Mouse (Mus musculus) large intestine, adult 2 months (tissue): Measurements from ENCODE around the gene Gapvd1. TPM values are rescaled to one million over a fixed set of nuclear protein-coding genes. Genes with fewer than 3 reads are reported as not detected.
"Not testable (repeated sequence)": the region's sequence is repeated elsewhere in the genome, so short reads cannot be mapped to it uniquely, and the experiment has no call there.

ENCODE experiments used
- DNase-seq: peaks from one replicate; pipeline ENCODE4 v3.0.0-alpha.2; 2012; ENCODE audit warnings: low read depth, low spot score
- WGBS: fragments of 180-500 bp; shearing (Covaris S2); methylation state at CpG from one replicate; pipeline ENCODE4 v1.1.7; 2018; 5-methylcytosine and 5-hydroxymethylcytosine counted together
- polyA plus RNA-seq: library from polyadenylated mRNA; depleted of rRNA; stranded (reverse); fragments of >200 nt; gene quantifications from 2 replicates; pipeline ENCODE4 v1.2.3, GENCODE M21; 2012; rRNA removed

Gene Gapvd1
- polyA plus RNA-seq = 13.4 and 13.7 TPM in 2 replicates

DNA sequence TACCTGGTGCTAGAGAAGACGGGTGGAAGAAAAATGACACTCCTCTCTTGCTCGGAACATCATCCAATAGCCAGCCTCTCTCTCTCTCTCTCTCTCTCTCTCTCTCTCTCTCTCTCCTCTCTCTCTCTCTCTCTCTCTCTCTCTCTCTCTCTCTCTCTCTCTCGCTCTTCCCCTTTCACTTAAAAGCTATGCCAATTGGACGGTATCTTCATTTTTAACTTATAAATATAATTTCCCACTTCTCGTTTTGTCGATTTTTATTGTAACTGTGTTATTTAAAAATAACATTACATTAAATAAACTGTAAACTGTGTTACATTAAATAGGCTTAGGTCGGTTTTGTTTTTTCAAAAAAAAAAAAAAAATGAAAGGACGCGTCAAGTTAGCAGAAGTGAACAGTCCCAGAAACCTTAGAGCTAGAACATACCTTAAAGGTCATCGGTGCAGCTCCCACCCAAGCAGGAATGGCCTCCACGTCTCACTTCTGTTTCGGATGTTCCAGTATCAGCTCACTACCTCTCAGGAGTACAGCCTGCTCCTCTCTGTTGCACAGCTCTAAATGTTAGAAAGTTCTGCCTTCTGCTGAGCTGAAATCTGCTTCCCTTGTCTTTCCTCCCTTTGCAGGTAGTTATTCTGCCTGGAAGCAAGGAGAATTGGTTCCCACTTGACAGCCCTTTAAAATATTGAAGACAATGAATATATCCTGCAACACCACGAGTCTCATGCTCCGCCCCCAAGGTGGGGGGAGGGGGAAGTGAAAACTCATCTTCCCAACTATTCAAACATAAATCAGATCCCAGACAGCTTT, at the start of gene Gapvd1:
TSS of gene Gapvd1 (minus strand) at position 682 of the 808 bp plus-strand sequence.
- DNase-seq = no peak
- 1% methylated on average over 14 of the region's 14 CpGs for WGBS

- DNase-seq = no peak
- WGBS = 53% methylated on average over 1 of the region's 1 CpGs
These were observed 49.8 kb upstream of the Gapvd1 start for GRCm38 (mm10) chr2:34804815-34805214.

DNA sequence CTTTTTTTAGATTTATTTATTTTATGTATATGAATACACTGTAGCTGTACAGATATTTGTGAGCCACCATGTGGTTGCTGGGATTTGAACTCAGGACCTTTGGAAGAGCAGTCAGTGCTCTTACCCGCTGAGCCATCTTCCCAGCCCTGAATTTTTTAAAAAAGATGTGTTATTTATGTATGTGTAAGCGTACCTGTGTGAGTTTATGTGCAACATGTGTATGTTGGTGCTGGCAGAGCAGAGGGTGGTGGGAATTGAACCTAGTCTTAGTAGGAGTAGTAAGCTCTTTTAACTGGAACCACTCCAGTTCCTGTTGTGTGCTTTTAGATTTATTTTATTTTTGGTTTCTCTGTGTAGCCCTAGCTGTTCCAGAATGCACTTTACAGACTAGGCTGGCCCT, 49.1 kb upstream of the Gapvd1 start:
- no peak for DNase-seq
- WGBS = 94% methylated on average over 2 of the region's 2 CpGs

DNA sequence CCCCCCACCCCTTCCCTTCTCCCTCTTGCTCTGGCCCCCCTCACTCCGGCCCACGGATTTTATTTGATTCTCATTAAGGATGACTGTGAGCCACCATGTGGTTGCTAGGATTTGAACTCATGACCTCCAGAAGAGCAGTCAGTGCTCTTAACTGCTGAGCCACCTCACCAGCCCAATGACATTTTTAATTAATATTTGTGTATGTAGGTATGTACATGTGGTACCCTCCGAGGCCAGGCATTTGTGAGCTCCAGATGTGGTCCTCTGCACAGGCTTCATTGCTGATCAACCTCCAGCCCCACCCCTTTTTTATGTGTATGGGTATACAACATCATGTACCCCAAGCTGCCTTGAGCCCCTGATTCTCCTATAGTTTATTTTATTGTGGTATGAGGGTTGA, 48.7 kb upstream of the Gapvd1 start:
- no peak for DNase-seq
- 46% methylated on average over 3 of the region's 3 CpGs for WGBS

GRCm38 (mm10) chr2:34802565-34803245, 47.7 kb upstream of the Gapvd1 start:
- DNase-seq = not testable (repeated sequence)
- under 1% methylated on average over 28 of the region's 32 CpGs for WGBS

- 7% methylated on average over 39 of the region's 39 CpGs for WGBS
- DNase-seq = peak; percentile 99
These were observed 46.8 kb upstream of the Gapvd1 start for GRCm38 (mm10) chr2:34801516-34802482.

DNA sequence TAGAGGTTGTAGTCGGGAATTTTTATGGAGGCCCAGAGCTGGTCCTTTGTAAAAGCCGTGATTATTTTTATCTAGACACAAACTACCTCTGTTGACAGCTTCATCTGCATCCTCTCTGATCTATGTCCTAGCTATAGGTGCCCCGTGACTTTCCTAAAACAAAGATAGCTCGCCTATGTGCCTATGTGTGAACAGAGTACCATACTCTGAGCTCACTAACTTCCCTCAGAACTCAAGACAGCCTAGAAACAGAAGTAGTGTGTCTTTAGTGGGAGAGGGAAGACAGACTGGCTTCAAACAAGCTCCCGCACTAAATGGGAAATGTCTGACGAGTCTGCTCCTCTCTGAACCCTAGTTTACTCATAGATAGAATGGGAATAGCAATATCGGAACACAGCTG, 45.3 kb upstream of the Gapvd1 start:
- WGBS = 68% methylated on average over 7 of the region's 7 CpGs

DNA sequence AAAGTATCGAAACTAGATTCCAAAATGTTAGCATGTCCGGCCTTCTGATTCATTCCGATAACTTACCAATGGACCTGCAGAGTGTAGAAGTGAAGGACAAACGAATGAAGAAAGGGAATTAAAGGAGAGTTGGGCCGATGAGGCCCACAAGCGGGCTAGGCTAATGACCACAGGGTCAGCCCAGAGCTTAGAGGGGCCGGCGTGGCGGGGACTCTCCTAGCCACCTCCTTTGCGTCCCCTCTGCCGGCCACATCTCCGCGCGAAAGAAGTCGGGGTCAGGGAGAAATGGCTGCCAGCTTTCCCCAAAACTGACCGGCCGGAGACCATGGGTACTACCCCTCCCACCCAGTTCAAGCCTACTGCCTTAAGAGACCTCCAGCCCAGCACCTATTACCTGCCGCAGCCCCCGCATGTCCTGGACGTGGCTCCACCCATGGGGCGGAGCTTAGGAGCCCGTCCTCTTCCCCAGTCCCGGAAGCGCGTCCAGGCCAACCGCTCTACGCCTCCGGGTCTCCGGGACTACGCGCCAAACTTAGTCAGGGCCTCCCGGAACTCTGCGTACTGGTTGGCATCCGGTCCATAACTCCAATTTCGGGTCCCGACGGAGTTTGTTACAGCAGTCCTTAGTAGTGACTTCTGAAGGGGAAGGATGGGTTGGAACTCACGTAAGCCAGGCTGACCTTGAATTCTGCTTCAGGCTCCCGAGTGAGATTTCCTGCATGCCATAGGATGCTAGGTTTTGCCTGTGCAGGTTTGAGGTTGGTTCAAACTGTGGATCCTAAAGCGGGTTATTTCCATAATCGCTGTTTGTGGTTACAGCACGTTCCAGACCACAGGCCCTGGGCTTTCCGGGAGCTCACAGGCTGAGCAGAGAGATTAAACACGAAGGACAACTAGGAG, 44.6 kb upstream of the Gapvd1 start, which contains the start of gene Rabepk:
TSS of gene Rabepk (minus strand) at position 556 of the 900 bp plus-strand sequence.
- under 1% methylated on average over 44 of the region's 44 CpGs for WGBS
- peak; percentile 85 for DNase-seq

More for the DNA sequence above, 45.3 kb upstream of the Gapvd1 start:
- no peak for DNase-seq

DNA sequence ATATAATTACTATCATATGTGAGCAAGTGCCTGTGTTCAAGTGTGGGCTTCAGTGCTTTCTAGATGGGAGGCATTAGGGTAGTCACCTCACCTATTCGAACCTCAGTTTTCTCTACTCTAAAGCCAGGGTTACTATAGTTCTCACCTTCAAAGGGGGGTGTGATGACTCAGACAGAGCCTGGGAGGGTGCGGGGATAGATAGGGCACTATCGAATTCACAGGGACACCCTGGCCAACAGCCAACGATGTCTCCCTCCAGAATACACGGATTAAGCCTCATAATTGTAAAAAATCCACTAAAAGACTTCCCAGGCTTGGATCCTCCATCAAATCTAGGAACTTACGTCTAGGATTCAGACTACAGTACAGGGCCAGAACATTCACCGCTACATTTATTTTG, 40.4 kb upstream of the Gapvd1 start:
- no peak for DNase-seq
- WGBS = 90% methylated on average over 7 of the region's 7 CpGs

- no peak for DNase-seq
- WGBS = 90% methylated on average over 2 of the region's 2 CpGs
These were observed 39.5 kb upstream of the Gapvd1 start for GRCm38 (mm10) chr2:34794511-34794910.

DNA sequence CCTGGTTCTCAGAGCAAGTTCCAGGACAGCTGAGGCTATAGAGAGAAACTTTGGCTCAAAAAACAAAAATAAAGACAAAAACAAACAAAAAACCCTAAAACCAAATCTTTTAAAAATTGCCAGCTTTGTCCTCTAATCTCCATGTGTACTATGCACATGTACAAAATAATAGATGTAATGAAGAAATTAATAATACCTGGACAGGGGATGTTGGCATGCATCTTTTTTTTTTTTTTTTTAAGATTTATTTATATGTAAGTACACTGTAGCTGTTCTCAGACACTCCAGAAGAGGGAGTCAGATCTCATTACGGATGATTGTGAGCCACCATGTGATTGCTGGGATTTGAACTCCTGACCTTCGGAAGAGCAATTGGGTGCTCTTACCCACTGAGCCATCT, 37.5 kb upstream of the Gapvd1 start:
- DNase-seq = not testable (repeated sequence)
- 95% methylated on average over 2 of the region's 2 CpGs for WGBS

DNA sequence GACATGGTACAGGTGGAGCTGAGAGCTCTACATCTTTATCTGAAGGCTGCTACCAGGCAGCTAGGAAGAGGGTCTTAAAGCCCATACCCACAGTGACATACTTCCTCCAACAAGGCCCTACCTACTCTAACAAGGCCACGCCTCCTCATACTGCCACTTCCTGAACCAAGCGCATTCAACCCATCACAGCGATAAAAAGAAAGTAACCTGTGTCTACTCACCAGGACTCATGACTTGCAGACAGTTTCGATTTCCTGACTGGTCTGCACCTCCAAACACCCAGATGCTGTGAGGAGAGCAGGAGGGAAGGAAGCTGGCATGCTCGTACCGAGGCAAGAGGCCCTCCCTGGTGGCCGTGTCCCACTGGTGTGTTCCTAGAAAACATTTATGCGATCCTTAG, 35.2 kb upstream of the Gapvd1 start:
- DNase-seq = no peak
- 87% methylated on average over 8 of the region's 8 CpGs for WGBS

DNA sequence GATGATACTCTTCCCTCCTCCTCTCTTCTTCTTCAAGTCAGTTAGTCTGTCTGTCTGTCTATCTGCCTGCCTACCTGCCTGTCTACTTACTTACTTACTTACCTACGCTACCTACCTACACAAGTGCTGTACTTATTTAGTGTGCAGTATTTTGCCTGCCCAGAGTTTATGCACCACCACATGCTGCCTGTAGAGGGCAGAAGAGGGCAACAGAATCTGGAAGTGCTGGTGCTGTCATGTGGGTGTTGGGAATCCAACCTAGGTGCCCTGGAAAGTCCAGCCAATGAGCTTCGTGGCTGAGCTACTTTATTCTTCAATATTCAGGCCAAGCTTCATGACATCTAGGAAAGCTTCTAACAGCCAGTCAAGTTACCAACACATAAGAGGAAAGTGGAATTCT, 29.1 kb upstream of the Gapvd1 start:
- 76% methylated on average over 2 of the region's 2 CpGs for WGBS
- DNase-seq = no peak

DNA sequence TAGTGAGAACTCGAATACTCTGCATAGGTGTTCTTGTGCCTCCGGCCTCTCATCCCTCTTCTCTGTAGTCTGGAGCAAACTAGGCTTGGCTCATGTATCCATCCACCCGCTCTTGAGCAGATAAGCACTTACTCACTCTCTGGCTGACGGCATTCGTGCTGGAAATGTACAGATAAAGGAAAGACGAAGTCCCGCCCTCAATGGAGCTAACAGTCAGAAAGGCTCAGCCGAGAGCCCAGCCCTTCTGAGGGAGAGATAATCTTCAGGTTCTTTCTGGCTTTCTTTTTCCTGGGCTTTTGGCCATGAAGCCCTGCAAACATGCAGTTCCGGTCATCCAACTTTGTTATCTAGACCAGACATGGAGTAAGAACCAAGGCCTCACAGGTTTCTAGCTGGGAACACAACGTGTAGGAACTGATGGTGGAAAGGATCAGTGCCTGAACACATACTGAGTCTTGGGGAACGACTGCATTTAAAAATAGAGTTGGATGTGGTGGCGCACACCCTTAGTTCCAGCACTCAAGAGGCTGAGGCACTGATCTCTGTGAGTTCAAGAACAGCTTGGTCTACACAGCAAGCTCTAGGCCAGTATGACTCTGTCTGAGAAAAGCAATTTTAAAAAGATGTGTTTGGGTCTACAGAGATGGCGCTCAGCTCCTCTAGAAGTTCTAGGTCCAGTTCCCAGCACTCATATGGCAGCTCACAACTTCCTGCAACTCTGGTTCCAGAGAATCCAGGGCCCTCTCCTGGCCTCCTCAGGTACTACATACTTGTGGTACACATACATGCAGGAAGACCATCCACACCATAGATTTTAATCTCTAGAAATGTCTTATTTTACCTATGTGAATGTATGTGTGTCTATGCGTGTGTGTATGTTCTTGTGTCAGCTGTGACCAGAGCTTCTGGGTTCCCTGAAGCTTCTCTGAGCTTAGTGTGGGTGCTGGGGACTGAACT, 28.3 kb upstream of the Gapvd1 start:
- no peak for DNase-seq
- 94% methylated on average over 14 of the region's 14 CpGs for WGBS

- DNase-seq = no peak
- 31% methylated on average over 1 of the region's 1 CpGs for WGBS
These were observed 22.3 kb upstream of the Gapvd1 start for GRCm38 (mm10) chr2:34777237-34777868.

GRCm38 (mm10) chr2:34774493-34774892, 19.5 kb upstream of the Gapvd1 start:
- WGBS = 74% methylated on average over 6 of the region's 6 CpGs
- no peak for DNase-seq

- no peak for DNase-seq
- 80% methylated on average over 4 of the region's 4 CpGs for WGBS
These were observed 18.6 kb upstream of the Gapvd1 start for GRCm38 (mm10) chr2:34773673-34774072.
